Mouse (Mus musculus) frontal cortex, adult (tissue): Measurements from ENCODE around the gene Ulk3.

Source experiments
- ATAC-seq: cut with Nextera tagmentation; 2 replicates; pipeline ENCODE4 v1.9.2; 2017; ENCODE audit warnings: mild to moderate bottlenecking, moderate library complexity, mixed read lengths; ENCODE audit not compliant: low TSS enrichment

The Ulk3 gene

DNA sequence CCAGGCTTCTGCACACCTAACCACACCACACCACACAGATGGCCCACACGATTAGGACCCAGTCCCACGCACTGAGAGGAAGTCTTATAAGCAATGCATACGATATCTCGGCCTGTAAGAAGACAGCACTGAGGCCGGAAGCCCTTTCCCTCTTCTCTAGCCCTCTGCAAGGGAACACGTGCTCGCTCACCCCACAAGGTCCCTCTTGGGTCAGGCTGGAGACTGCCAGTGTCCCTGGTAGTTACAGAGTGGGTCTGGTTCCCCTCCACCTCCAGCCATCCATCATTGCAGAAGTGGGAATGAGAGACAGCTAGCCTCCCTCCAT is 54.6 kb downstream of the Ulk3 start:
- ATAC-seq: no peak

DNA sequence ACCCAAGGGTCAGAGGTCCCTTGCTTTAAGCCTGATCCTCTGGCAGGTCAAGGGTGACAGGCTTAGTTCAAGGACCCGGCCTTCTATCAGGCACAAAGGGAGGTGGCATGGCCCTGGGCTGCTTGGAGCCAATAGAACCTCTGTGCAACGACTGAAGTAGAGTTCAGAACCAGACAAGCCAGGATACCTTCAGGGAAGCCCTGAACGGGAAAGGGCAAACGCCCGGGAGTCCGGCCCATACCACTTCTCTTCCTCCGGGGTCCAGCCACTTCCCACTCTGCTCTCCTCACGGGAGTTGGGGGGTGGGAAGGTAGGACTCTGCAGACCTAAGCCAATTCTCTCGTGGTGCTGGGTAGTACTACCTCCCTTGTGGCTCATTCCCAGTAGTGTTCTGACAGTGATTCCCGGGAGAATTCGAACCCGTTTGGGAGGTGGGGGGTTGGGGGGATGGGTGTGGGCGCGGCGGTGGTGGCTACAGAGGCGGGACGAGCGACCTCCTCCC is 55.2 kb downstream of the Ulk3 start:
- ATAC-seq: no peak

DNA sequence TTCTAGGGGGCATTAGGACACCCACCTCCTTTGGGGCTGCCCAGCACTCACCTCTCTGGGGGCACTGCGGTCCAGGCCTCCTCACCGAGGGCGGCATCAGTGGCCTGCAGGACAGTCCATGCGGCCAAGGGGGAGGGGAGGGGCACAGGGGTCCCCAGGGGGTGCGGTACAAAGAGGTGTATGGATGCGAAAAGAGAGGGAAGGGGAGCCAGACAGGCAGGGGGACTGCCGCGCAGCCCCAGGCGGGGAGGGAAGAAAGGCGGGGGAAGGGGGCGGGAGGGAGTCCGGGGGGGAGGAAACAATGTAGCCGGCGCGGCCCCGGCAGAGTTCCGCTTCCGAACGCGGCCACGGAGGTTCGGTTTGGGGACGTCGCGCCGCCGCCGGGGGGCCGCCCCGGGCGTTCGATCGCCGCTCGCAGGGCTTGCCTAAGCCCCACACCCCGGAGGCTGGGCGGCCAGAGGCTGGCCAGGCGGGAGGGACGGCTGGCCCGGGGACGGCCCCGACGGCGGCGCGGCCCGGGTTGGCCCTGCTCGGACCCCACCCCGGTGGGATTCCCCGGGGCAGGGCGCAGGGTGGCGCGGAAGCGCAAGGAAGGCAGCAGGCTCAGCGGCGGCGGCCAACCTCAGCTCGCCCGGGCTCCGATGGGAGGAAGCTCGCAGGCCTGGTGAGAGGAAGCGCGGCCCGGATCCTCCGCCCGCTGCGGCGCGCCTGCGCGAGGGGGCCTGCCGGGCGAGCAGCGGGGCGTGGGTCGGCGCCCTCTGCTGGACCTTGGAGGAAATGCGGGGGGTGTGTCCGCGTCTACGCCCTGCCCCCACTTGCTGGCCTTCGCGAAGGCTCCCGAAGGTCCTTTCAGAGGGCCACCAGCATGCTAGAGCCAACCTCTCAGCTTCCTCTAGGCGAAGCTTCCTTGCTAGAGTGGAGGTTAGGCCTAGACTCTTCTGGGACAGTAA is 56.0 kb downstream of the Ulk3 start:
- ATAC-seq: peak; percentile 91
